Mouse (Mus musculus): Measurements from ENCODE around the gene Ercc8.

Gene Ercc8

DNA sequence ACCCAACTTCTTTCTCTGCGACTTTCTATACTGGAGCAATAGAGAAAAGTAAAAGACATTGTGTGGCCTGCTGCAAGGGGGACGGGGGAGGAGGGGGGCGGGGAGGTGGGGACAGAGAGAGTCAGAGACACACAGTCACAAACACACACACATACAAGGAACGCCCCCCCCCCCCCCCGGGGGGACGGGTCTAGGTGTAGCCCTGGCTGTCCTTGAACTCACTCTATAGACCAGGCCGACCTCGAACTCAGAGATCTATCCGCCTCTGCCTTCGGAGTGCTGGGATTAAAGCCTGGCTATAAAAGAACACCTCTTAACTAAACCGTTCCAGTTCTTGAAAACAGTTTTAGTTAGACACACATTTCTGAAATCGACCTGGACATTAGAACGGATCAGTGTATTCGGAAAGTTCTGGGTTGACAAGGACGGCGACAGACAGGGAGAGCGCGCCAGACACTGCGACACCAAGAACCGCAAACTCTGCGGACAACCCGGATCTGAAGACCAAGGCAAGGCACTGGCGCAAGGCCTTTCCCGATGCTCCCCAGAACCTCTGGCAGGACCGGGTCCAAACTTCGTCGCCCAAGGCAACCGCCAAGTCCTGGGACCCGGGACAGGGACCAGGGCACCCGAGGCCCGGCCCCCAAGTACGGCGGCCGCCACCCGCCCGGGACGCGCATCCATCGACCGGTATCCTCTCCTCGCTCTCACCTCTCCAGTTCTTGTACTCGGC lies 633 bp upstream of the Ercc8 start:
- no peak for DNase-seq (ENCODE audit: low spot score)

- no peak for DNase-seq (ENCODE audit: low spot score)
Observed at GRCm38 (mm10) chr13:108159241-108159575, 677 bp downstream of the Ercc8 start.

DNA sequence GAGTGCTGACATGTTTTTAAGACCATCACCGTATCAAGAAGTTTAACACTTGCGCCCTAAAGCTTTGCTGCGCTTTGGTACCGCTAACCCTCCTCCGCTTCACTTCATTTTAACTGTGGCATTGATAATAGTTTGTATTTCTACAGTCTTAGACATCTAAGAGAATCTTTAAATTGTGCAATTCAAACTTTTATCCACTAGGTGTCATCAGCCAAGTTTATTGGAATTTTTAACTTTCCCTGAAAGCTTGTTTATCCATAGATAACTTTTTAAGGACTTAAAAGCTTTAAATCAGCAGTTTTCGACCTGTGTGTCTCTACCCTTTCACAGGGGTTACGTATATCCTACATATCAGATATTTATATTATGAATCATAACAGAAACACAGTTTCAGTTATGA lies 1.4 kb downstream of the Ercc8 start:
- DNase-seq (ENCODE audit: low spot score) = no peak

GRCm38 (mm10) chr13:108163912-108164311 lies 5.4 kb downstream of the Ercc8 start:
- DNase-seq (ENCODE audit: low spot score) = no peak

DNA sequence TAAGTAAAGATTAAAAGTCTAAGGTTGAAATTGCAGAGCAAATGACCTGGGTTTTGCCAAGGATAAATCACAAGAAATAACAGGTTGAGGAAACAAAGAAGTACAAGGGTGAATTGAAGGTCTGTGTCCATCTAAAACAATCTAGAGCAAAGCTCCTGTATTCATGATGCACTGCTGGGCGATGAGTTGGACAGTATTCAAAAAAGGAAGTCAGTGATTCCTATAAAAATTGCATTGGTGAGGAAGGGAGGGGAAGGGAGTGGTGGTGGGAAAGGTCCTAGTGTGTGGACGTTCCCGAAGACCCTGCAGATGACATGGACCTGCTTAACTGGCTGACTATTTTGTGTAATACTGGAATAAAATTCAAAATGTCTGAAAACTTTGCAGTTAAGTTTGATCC lies 6.1 kb downstream of the Ercc8 start:
- DNase-seq (ENCODE audit: low spot score) = no peak

DNA sequence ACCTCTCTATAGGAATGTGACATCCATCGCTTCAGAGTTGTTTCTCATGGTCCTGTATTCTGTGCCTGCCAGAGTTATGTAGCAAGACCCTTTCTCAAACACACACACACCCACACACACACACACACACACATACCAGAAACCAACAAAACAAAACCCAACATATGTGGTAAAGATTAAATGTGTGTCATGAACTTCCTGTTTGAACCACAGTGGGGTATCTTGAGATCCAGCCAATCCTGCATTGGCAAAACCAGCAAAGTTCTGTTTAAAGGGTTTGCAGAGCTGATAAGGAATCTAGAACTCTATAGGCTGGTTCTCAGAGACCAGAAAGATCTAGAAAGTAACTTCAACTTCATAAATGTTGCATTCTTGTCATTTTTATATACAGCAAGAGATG lies 11.5 kb downstream of the Ercc8 start:
- DNase-seq (ENCODE audit: low spot score) = no peak

- no peak for DNase-seq (ENCODE audit: low spot score)
Observed at GRCm38 (mm10) chr13:108170511-108170910, 12.0 kb downstream of the Ercc8 start.

- no peak for DNase-seq (ENCODE audit: low spot score)
Observed at GRCm38 (mm10) chr13:108179618-108180017, 21.1 kb downstream of the Ercc8 start.

GRCm38 (mm10) chr13:108180821-108181220 lies 22.3 kb downstream of the Ercc8 start:
- DNase-seq (ENCODE audit: low spot score) = no peak

GRCm38 (mm10) chr13:108184743-108185255 lies 26.3 kb downstream of the Ercc8 start:
- DNase-seq (ENCODE audit: low spot score) = no peak

GRCm38 (mm10) chr13:108185530-108185929 lies 27.0 kb downstream of the Ercc8 start:
- DNase-seq (ENCODE audit: low spot score) = no peak

DNA sequence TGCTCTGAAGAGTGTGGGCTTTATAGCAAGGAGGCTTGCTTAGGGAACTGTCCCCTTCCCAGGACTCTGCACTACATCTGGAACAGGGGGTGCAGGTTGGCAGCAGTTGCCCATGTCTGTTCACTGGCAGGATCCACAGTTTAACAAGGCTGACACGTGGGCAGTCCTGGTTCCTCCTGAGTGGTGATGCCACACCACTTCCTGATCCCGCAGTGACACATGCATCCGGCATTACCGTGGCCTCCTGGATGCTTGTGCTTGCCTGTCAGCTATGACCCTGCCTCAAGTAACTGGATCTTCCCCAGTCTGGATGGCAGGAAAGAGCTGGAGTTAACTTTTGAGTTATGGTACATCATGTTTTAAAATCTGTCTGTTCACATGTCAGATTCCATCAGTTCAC lies 29.5 kb downstream of the Ercc8 start:
- DNase-seq (ENCODE audit: low spot score) = no peak

GRCm38 (mm10) chr13:108191074-108191720 lies 32.7 kb downstream of the Ercc8 start:
- DNase-seq (ENCODE audit: low spot score) = peak; percentile 26

DNA sequence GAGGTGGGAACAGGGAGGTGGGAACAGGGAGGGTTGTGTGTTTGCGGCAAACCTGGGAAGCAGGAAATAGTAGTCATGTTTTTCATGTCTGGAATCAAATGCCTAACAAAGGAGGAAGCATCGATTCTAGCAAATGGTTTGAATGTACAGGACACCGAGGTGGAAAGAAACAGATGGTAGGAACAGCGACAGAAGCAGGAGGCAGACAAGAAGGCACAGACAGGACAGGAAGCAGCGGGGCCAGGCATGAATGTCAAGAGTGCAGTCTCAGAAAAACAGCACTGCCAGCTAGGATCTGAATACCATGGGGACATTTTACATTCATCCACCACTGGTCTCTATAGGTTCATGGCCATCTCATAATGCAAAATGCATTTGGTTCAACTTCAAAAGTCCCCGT lies 36.9 kb downstream of the Ercc8 start:
- DNase-seq (ENCODE audit: low spot score) = no peak

DNA sequence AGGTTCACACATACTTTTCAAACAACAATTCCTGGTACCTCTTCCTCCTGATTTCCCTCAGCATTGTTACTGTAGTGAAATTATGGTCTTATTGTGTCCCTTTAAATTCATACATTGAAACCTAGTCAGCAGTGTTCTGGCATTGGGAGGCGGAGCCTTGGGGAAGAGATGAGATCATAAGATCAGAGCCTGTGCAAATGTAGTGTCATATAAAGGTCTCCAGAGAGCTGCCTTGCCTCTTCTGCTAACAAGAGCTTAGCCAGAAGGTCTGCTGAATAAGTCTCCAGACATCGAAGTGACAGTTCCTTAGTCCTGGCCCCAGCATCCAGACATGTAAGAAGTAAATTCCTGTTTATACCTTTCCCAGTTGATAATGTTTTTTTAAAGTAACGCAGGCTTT lies 46.3 kb downstream of the Ercc8 start:
- no peak for DNase-seq (ENCODE audit: low spot score)

- DNase-seq (ENCODE audit: low spot score) = no peak
Observed at GRCm38 (mm10) chr13:108207447-108207846, 48.9 kb downstream of the Ercc8 start.

DNA sequence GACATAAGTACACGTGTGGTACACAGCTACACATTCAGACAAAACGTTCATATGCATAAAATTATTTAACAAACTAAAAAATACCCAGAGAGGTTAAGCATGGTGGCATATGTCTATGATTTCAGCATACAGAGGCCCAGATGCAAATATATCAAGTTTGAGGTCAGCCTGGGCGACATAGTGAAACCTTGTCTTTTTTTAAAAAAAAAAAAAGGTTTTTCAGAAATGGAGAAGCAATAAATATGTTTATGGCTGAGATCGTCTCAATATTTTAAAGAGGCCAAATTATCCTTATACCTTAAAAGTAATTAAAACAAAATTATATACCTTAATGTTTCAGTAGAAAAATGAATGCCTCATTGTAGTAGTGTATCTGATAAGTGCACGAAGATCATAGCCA lies 49.6 kb downstream of the Ercc8 start:
- DNase-seq (ENCODE audit: low spot score) = no peak

- DNase-seq (ENCODE audit: low spot score) = no peak
Observed at GRCm38 (mm10) chr13:108210960-108211359, 52.4 kb downstream of the Ercc8 start.

DNA sequence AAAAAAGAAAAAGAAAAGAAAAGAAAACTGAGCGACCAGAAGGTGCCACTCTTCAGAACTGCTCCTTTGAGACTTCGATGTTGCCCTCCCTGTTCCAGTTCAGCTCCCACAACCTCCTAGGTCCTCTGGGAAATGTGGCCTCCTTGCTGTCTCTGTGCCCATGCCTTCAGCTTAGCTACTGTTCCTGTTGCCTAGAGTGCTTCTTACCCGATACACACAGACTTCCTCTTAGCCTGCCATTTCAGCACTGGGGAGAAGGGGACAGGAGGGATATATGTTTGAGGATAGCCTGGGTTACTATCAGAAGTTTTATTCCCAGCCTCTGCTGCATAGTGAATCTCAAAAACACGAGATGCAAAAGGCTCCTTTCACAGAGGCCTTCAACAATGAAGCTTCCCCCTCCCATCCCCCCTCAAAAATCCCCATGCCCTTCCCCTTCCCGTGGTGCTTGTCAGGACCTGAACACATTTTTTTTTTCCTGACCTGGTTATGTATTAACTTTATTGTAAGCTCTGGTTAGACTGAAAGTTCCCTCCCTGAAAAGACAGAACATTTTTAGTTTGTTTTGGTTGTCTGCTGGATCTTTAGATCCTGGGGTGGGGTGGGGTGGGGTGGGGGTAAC lies 54.0 kb downstream of the Ercc8 start:
- DNase-seq (ENCODE audit: low spot score) = no peak

- peak; percentile 81 for DNase-seq (ENCODE audit: low spot score)
Observed at GRCm38 (mm10) chr13:108214081-108214484, 55.6 kb downstream of the Ercc8 start, which contains the start of gene Elovl7. Elovl7 (plus strand) TSS chr13:108214404.

DNA sequence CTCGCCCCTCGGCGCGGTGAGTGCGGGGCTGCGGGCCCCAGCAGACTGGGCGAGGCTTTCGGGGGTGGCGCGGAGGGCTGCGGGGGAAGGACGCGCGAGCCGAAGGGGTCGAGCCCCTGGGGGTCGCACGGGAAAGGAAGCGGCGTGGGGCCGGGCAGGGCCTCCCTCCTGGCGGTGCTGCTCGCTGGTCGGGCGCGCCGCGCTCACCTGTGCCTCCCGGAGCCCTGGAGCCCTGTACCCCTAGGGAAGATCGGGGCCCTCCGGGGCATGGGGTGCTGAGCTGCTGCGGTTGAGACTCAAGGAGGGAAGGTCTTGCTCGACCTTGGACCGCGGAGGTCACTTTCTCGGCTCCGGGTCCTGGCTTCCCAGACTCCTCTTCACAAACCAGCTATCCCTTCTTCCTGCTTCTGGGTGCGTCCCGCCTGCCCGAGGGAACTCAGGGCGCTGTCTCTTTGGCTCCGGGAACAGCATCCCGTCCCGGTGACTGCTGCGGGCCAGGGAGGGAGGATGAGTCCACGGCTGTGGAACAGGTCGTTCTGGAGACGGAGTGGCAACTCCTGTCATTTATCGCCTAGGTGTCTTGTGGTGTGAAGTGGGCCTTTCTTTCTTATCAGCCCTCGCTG lies 56.1 kb downstream of the Ercc8 start:
- no peak for DNase-seq (ENCODE audit: low spot score)

- DNase-seq (ENCODE audit: low spot score) = no peak
Observed at GRCm38 (mm10) chr13:108215231-108215780, 56.8 kb downstream of the Ercc8 start.
